Mouse (Mus musculus): ENCODE measurements around the gene Olfr1383.
"Not testable (repeated sequence)": the region's sequence is repeated elsewhere in the genome, so short reads cannot be mapped to it uniquely, and the experiment has no call there.

Olfr1383 gene

DNA sequence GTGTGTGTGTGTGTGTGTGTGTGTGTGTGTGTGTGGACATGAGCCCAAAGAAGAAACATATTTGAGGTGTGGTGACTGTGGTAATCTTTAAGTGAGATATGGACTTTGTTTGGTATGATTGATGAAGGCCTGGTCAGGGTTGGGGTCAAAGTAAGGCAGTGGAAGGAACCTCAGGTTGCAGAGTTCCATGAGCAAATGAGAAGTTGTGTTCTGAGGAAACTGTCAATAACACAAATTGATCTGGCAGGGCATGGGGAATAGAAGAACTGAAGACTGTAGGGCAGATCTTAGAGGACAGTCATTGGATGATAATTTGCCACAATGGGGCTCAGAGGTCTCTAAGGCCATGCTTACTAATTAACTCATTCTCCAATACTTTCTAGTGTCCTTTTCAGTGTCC lies at the start of gene Olfr1383:
Olfr1383 (plus strand) TSS at position 301 of the 400 bp plus-strand sequence.
- no peak for DNase-seq (ENCODE audit: low spot score in 2 of 2)

- no peak for DNase-seq (ENCODE audit: low spot score in 2 of 2)
These were observed 33.5 kb upstream of the Olfr1383 start for GRCm38 (mm10) chr11:49485973-49486372.

DNA sequence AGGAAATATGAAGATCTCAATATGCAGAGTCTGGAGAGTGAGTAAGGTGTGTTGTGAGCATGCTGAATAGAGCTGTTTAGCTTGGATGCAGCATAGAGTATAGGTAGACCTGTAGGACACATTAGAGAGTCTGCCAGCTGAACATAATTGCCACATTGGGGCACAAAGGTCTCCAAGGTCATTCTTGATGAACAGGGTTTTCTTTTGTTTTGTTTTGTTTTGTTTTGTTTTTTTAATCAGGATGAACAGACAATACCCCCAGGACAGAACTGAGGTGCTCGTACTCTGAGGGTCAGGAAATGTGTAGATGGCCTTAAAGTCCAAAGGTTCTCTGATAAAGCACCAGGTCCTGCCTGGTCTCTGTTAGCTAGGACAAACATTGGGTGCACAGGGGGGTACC lies 30.7 kb upstream of the Olfr1383 start, which contains the start of gene Olfr1385:
Olfr1385 (plus strand) TSS at position 301 of the 400 bp plus-strand sequence.
- not testable (repeated sequence) for DNase-seq (ENCODE audit: low spot score in 2 of 2)

DNA sequence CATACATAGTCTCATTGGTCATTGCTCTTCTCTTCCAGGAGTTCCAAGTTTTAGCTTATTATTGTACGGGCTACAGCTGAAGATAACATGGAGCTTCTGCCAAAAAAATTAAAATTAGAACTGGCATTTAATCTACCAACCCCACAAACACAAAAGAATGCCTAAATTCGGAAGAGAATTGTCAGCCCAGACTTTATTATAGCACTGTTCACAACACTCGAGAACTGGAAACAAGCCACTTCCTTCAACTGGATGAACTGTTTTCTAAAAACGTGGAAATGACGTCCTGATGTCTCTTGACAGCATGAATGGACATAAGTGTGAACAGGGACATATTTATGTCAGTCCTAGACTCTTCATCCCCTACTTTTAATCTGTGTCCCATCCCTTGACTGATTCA lies 1.4 kb upstream of the Olfr1383 start:
- no peak for DNase-seq (ENCODE audit: low spot score in 2 of 2)

GRCm38 (mm10) chr11:49527947-49528346 lies 8.5 kb downstream of the Olfr1383 start, which contains the start of gene Olfr1382:
Gene Olfr1382, plus strand, starts transcription at chr11:49528247.
- no peak for DNase-seq (ENCODE audit: low spot score in 2 of 2)

DNA sequence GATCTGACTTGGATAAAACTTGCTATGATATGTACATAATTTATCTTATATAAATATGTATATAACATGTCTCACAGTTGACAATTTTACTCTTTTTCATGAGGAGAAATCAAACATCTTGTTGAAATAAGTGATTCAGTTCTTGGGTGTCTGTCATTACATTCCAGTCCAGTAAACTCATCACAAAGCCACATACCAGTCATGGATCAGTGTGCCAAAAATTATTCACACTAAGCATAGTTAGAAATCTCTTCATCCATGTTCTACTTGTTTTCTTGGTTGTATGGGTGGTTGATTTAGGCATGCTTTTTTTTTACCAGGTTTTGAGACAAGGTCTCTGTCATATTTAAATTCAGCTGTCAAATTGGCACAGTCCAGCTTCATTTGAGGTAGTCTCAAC lies 13.3 kb downstream of the Olfr1383 start:
- DNase-seq (ENCODE audit: low spot score in 2 of 2), result no peak

GRCm38 (mm10) chr11:49536631-49537030 lies 17.2 kb downstream of the Olfr1383 start:
- DNase-seq (ENCODE audit: low spot score in 2 of 2), result not testable (repeated sequence)

- not testable (repeated sequence) for DNase-seq (ENCODE audit: low spot score in 2 of 2)
These were observed 23.7 kb downstream of the Olfr1383 start, which contains the start of gene Olfr1381 for GRCm38 (mm10) chr11:49543149-49543548. Gene Olfr1381, plus strand, starts transcription at chr11:49543449.

DNA sequence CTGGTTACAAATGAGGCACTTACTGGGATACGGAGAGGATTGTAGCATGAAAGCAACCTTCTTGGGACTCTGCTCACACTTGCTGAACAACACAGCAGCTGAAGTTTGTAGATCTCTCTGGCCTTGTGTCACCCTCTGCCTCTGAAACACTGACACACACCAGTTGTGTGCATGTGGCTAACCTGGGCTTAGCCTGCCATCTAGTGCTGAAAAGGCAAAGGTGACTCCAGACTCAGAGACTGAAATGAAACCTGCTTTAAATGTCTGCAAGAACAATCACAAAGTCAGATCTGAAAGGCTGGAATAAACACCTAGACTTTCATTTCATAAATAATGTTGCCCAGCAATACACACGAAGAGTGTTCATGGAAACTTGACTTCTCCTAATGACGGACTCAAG lies 34.6 kb downstream of the Olfr1383 start:
- not testable (repeated sequence) for DNase-seq (ENCODE audit: low spot score in 2 of 2)

DNA sequence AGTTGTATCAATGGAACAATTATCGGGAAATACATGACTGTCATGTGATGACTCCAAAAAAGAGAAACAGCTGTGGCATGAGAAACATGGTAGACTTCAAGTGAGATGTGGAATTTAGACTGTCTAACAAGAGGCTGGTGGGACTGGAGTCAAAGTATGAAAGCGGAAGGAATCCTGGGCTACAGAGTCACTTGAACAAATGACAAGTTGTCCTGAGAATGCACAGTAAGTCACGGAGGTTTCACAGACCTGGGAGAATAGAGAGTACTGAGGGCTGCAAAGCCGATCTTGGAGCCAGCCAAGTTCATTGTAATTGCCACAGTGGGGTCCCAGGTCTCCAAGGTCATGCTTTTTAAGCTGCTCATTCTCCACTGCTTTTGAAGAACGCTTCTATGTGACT lies 37.1 kb downstream of the Olfr1383 start, which contains the start of gene Olfr1380:
Olfr1380 (plus strand) TSS at position 301 of the 400 bp plus-strand sequence.
- DNase-seq (ENCODE audit: low spot score in 2 of 2), result not testable (repeated sequence)

DNA sequence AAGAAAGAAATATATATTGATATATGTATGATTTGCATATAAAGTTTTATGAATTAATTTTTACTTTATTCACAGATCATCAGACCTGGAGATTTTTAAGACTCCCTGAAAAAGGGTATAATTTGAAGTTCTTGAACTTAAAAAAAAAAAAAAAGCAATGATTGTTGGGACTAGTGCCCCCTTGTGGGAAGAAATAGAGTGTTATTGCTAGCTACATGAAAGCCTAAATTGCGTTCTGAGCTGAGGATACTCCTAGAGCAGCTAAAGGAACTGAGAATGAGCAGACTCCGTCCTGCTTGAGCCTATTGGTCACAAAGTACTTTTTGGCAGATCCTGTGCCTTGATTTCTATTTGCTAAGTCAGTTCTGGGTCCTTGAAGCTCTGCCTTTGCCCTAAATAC lies 55.6 kb downstream of the Olfr1383 start:
- DNase-seq (ENCODE audit: low spot score in 2 of 2), result not testable (repeated sequence)

All from spleen, postnatal 14 days (tissue).